Mouse (Mus musculus) heart, postnatal 0 days (tissue): Measurements from ENCODE around the gene Ifit1bl1.

Experiments used
- CTCF ChIP-seq: IDR thresholded peaks from 2 replicates; pipeline ENCODE4 v1.5.1; 2016; ENCODE audit warnings: antibody characterized with exemption, control low read depth, low read depth
- EP300 ChIP-seq: IDR thresholded peaks from 2 replicates; pipeline ENCODE4 v1.6.1; 2016; ENCODE audit warnings: antibody characterized with exemption, low read depth

DNA sequence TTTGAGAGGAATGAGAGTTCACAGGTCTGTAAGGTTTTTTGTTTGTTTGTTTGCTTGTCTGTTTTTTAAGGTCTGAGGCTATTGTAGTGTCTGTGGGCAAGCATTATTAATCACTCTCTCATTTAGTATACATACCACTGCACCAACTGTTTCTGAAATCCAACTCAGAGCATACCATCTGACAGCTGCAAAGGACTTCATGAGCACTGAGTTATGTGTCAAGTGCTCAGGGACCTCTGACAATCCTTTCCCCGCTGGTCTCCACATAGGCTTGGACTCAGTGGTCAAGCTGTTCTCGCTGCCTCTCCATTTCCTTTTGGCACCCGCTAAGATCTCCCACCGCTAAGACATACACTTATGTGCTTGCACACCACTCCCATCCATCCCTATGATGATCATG, 55.5 kb downstream of the Ifit1bl1 start:
- no peak for TF ChIP-seq CTCF
- no peak for TF ChIP-seq EP300
